18 mouse cellular contexts compared by ENCODE assay signal in genomic region chr11:43351348-43351747, GRCm38 (mm10).
"Had no signal": no experiment of that assay in that cellular context is flagged by ENCODE, and none has a peak within 500 bp of the region (broad histone marks: within the 10 kb centered on the region; RNA-seq: fewer than 3 reads in every experiment).

No protein-coding gene starts in this region.

- H3K9me3 ChIP-seq: liver, embryonic 13.5 days; midbrain, embryonic 12.5 days; midbrain, embryonic 15.5 days; neural tube, embryonic 13.5 days; stomach, embryonic 15.5 days had no signal

- H3K27me3 ChIP-seq: liver, embryonic 13.5 days; midbrain, embryonic 12.5 days; midbrain, embryonic 15.5 days; neural tube, embryonic 13.5 days; stomach, embryonic 15.5 days had no signal

- H3K4me3 ChIP-seq: liver, embryonic 13.5 days; midbrain, embryonic 12.5 days; midbrain, embryonic 15.5 days; neural tube, embryonic 13.5 days; stomach, embryonic 15.5 days had no signal

- H3K27ac ChIP-seq: liver, embryonic 13.5 days; macrophage; midbrain, embryonic 12.5 days; neural tube, embryonic 13.5 days; stomach, embryonic 15.5 days had no signal

- H3K4me1 ChIP-seq: liver, embryonic 13.5 days; stomach, embryonic 15.5 days had no signal

- H3K36me3 ChIP-seq: liver, embryonic 13.5 days; midbrain, embryonic 12.5 days; midbrain, embryonic 15.5 days; neural tube, embryonic 13.5 days; stomach, embryonic 15.5 days had no signal

- H3K9ac ChIP-seq: liver, embryonic 13.5 days; lung, embryonic 14.5 days; midbrain, embryonic 12.5 days; midbrain, embryonic 15.5 days; neural tube, embryonic 13.5 days; stomach, embryonic 15.5 days had no signal

- DNase-seq: kidney, adult 18-20 months; kidney, adult 9 months; kidney, postnatal 14 days; kidney, postnatal 4 days; liver, embryonic 13.5 days; lung, embryonic 14.5 days; retina, postnatal 1 day; right cerebral cortex, postnatal 25 days; spleen, adult 18-20 months; thymus, adult 2 months; thymus, postnatal 14 days; thymus, postnatal 4 days had no signal

- H3K4me2 ChIP-seq: liver, embryonic 13.5 days; lung, embryonic 14.5 days; midbrain, embryonic 12.5 days; midbrain, embryonic 15.5 days; neural tube, embryonic 13.5 days; stomach, embryonic 15.5 days had no signal

- ATAC-seq: lung, postnatal 0 days had no signal
